Comparison of ENCODE assay signal across 12 mouse cellular contexts in the genomic region with DNA sequence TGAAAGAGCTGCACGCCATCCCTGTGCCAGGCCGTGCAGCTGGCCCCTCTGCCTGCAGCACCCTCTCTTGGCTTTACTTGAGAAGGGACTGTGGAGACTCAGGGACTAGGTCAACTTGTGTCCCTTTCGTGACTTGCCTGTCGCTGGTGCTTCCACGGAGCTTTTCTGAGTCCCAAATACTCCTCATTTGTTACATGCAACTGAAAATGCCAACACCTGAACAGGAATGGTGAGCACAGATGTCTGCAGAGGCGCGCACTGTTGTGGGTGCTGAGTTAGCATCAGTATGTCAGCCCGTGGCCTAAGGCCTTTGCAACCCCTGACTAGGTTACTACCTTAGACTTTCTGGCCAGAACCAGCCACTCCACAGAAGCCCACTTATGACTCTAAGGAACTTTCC. TPM values are rescaled to one million over a fixed set of nuclear protein-coding genes. Genes with fewer than 3 reads are reported as not detected.
DNase-seq lines count a peak whose midpoint lies in the region; ATAC-seq and TF ChIP-seq lines count a peak whose summit lies in the region.
"Had no signal": no experiment of that assay in that cellular context is flagged by ENCODE, and none has a peak within 500 bp of the region (broad histone marks: within the 10 kb centered on the region; RNA-seq: fewer than 3 reads in every experiment).

No protein-coding gene starts in this region.

- H3K4me3 ChIP-seq in forebrain, postnatal 0 days (ENCODE audit: low read depth, low read length) = no peak overlapping the region
- H3K4me3 ChIP-seq in forebrain, embryonic 16.5 days (replicated peaks; ENCODE audit: low read length) = no peak overlapping the region
- no peak overlapping the region for H3K4me3 ChIP-seq in kidney, postnatal 0 days (replicated peaks; ENCODE audit: low read depth, low read length)
- H3K4me3 ChIP-seq in kidney, embryonic 14.5 days (ENCODE audit: low read length) = no peak overlapping the region
- no peak overlapping the region for H3K4me3 ChIP-seq in embryonic facial prominence, embryonic 14.5 days (ENCODE audit: low read depth, low read length)
- no peak overlapping the region for H3K4me3 ChIP-seq in midbrain, embryonic 12.5 days

- no peaks in the 10 kb centered on the region for H3K36me3 ChIP-seq in forebrain, postnatal 0 days (ENCODE audit: insufficient read depth)
- no peaks in the 10 kb centered on the region for H3K36me3 ChIP-seq in forebrain, embryonic 16.5 days (ENCODE audit: control insufficient read depth, insufficient read depth)
- H3K36me3 ChIP-seq in kidney, postnatal 0 days (ENCODE audit: insufficient read depth, low read length) = no peaks in the 10 kb centered on the region
- H3K36me3 ChIP-seq in kidney, embryonic 14.5 days (ENCODE audit: control insufficient read depth, insufficient read depth, low read length) = peaks cover 24% of the 10 kb centered on the region
- peaks cover 34% of the 10 kb centered on the region for H3K36me3 ChIP-seq in embryonic facial prominence, embryonic 14.5 days (ENCODE audit: control insufficient read depth, insufficient read depth, low read length)
- no peaks in the 10 kb centered on the region for H3K36me3 ChIP-seq in midbrain, embryonic 12.5 days

- no peaks in the 10 kb centered on the region for H3K9me3 ChIP-seq in forebrain, postnatal 0 days (ENCODE audit: low read length)
- no peaks in the 10 kb centered on the region for H3K9me3 ChIP-seq in forebrain, embryonic 16.5 days (ENCODE audit: control insufficient read depth, low read length)
- H3K9me3 ChIP-seq in kidney, postnatal 0 days (replicated peaks; ENCODE audit: low read length) = no peaks in the 10 kb centered on the region
- no peaks in the 10 kb centered on the region for H3K9me3 ChIP-seq in kidney, embryonic 14.5 days (ENCODE audit: control insufficient read depth, low read length)
- no peaks in the 10 kb centered on the region for H3K9me3 ChIP-seq in embryonic facial prominence, embryonic 14.5 days (ENCODE audit: control insufficient read depth, low read length)
- H3K9me3 ChIP-seq in midbrain, embryonic 12.5 days = no peaks in the 10 kb centered on the region

- TF ChIP-seq CTCF in forebrain, postnatal 0 days (IDR thresholded peaks at IDR 0.05; ENCODE audit: low read depth) = no peak
- no peak for TF ChIP-seq CTCF in kidney, postnatal 0 days (IDR thresholded peaks at IDR 0.05; ENCODE audit: low read depth)

- no peak for ATAC-seq in forebrain, postnatal 0 days
- ATAC-seq in forebrain, embryonic 16.5 days = no peak
- ATAC-seq in kidney, postnatal 0 days (replicated peaks; ENCODE audit: low FRiP score, low read depth) = no peak
- ATAC-seq in kidney, embryonic 14.5 days (ENCODE audit: low FRiP score, low TSS enrichment) = no peak
- no peak for ATAC-seq in embryonic facial prominence, embryonic 14.5 days (ENCODE audit: low read depth)
- no peak for ATAC-seq in midbrain, embryonic 12.5 days (ENCODE audit: low FRiP score, low read depth)
- no peak for ATAC-seq in activated CD4-positive, CD25-positive, alpha-beta regulatory T cell, adult 4 months
- ATAC-seq: CD4-positive, CD25-positive, alpha-beta regulatory T cell, adult 4 months had no signal

- no peak for DNase-seq in forebrain, postnatal 0 days
- DNase-seq in kidney, postnatal 0 days (ENCODE audit: low spot score) = no peak
- no peak for DNase-seq in embryonic facial prominence, embryonic 14.5 days (ENCODE audit: low spot score)
- DNase-seq in spleen, adult 12 weeks (ENCODE audit: low spot score) = no peak

- peaks cover 10% of the 10 kb centered on the region for H3K4me1 ChIP-seq in forebrain, postnatal 0 days (ENCODE audit: insufficient read depth)
- H3K4me1 ChIP-seq in forebrain, embryonic 16.5 days (replicated peaks; ENCODE audit: control insufficient read depth, insufficient read depth, low read length) = peaks cover 26% of the 10 kb centered on the region
- peaks cover 37% of the 10 kb centered on the region for H3K4me1 ChIP-seq in kidney, postnatal 0 days (replicated peaks; ENCODE audit: insufficient read depth, low read length)
- peaks cover 20% of the 10 kb centered on the region; the same call in 1 of the 2 replicates for H3K4me1 ChIP-seq in kidney, embryonic 14.5 days (ENCODE audit: control insufficient read depth, insufficient read depth, low read length)
- peaks cover 52% of the 10 kb centered on the region for H3K4me1 ChIP-seq in embryonic facial prominence, embryonic 14.5 days (ENCODE audit: control insufficient read depth, insufficient read depth, low read length)
- peaks cover 25% of the 10 kb centered on the region for H3K4me1 ChIP-seq in midbrain, embryonic 12.5 days

- H3K27ac ChIP-seq in forebrain, postnatal 0 days (ENCODE audit: low read depth, low read length) = no peak overlapping the region
- no peak overlapping the region for H3K27ac ChIP-seq in forebrain, embryonic 16.5 days (ENCODE audit: low read length)
- peak overlapping the region; percentile 47; the same call in 1 of the 2 replicates for H3K27ac ChIP-seq in kidney, postnatal 0 days
- H3K27ac ChIP-seq in kidney, embryonic 14.5 days (ENCODE audit: low read depth, low read length) = no peak overlapping the region
- H3K27ac ChIP-seq in embryonic facial prominence, embryonic 14.5 days (replicated peaks; ENCODE audit: low read depth, low read length) = 0 out of 2 replicates have a peak overlapping the region, but pooled peaks have one; percentile 39
- 0 out of 2 replicates have a peak overlapping the region, but pooled peaks have one; percentile 44 for H3K27ac ChIP-seq in midbrain, embryonic 12.5 days (replicated peaks)

- no peak overlapping the region for H3K4me2 ChIP-seq in forebrain, postnatal 0 days (ENCODE audit: low read depth)
- H3K4me2 ChIP-seq in forebrain, embryonic 16.5 days (ENCODE audit: low read length) = no peak overlapping the region
- H3K4me2 ChIP-seq in kidney, postnatal 0 days (ENCODE audit: low read length) = no peak overlapping the region
- H3K4me2 ChIP-seq in kidney, embryonic 14.5 days (replicated peaks; ENCODE audit: low read depth, low read length) = no peak overlapping the region
- H3K4me2 ChIP-seq in embryonic facial prominence, embryonic 14.5 days (ENCODE audit: low read depth, low read length) = no peak overlapping the region
- H3K4me2 ChIP-seq in midbrain, embryonic 12.5 days (replicated peaks) = no peak overlapping the region

- 90% methylated on average over 8 of the region's 8 CpGs for WGBS in forebrain, postnatal 0 days
- 92% methylated on average over 8 of the region's 8 CpGs for WGBS in forebrain, embryonic 16.5 days
- 81% methylated on average over 8 of the region's 8 CpGs for WGBS in kidney, postnatal 0 days
- WGBS in kidney, embryonic 14.5 days = 85% methylated on average over 8 of the region's 8 CpGs
- WGBS in embryonic facial prominence, embryonic 14.5 days = 83% methylated on average over 8 of the region's 8 CpGs
- WGBS in midbrain, embryonic 12.5 days = 89% methylated on average over 8 of the region's 8 CpGs

- H3K9ac ChIP-seq in forebrain, postnatal 0 days = peak overlapping the region; percentile 14; the same call in 1 of the 2 replicates
- no peak overlapping the region for H3K9ac ChIP-seq in forebrain, embryonic 16.5 days (replicated peaks; ENCODE audit: low read depth, low read length)
- H3K9ac ChIP-seq in kidney, postnatal 0 days (ENCODE audit: low read depth, low read length) = no peak overlapping the region; the same call in 1 of the 2 replicates
- H3K9ac ChIP-seq in kidney, embryonic 14.5 days (ENCODE audit: low read depth, low read length) = no peak overlapping the region
- H3K9ac ChIP-seq in embryonic facial prominence, embryonic 14.5 days (ENCODE audit: low read depth, low read length) = no peak overlapping the region
- no peak overlapping the region for H3K9ac ChIP-seq in midbrain, embryonic 12.5 days (replicated peaks)

- H3K27me3 ChIP-seq in forebrain, postnatal 0 days (ENCODE audit: insufficient read depth, low read length) = no peaks in the 10 kb centered on the region
- no peaks in the 10 kb centered on the region for H3K27me3 ChIP-seq in forebrain, embryonic 16.5 days (replicated peaks; ENCODE audit: control insufficient read depth, insufficient read depth, low read length)
- H3K27me3 ChIP-seq in kidney, postnatal 0 days (ENCODE audit: insufficient read depth, low read length) = no peaks in the 10 kb centered on the region
- H3K27me3 ChIP-seq in kidney, embryonic 14.5 days (ENCODE audit: control insufficient read depth, insufficient read depth, low read length) = no peaks in the 10 kb centered on the region
- no peaks in the 10 kb centered on the region for H3K27me3 ChIP-seq in embryonic facial prominence, embryonic 14.5 days (replicated peaks; ENCODE audit: control insufficient read depth, insufficient read depth, low read length)
- H3K27me3 ChIP-seq in midbrain, embryonic 12.5 days = no peaks in the 10 kb centered on the region

RNA-seq across cellular contexts. Expression of gene Fstl1, which starts 35.2 kb away (rescaled TPM):
- 62.6 and 78.3 TPM in 2 replicates for total RNA-seq in forebrain, postnatal 0 days (2014; rRNA removed)
- polyA plus RNA-seq in forebrain, postnatal 0 days (2015; fragmentation: Nextera tagmentation; extraction: Ambion mirVana) = 67.2 and 67.5 TPM in 2 replicates
- 75.6 and 105 TPM in 2 replicates for polyA plus RNA-seq in forebrain, embryonic 16.5 days (2015; fragmentation: Nextera tagmentation; extraction: Ambion mirVana)
- polyA plus RNA-seq in kidney, postnatal 0 days (2015; fragmentation: Nextera tagmentation; extraction: Ambion mirVana) = 641 and 681 TPM in 2 replicates
- 522 and 589 TPM in 2 replicates for polyA plus RNA-seq in kidney, embryonic 14.5 days (2014; fragmentation: Nextera tagmentation; extraction: Ambion mirVana)
- polyA plus RNA-seq in embryonic facial prominence, embryonic 14.5 days (2014; fragmentation: Nextera tagmentation; extraction: Ambion mirVana) = 833 and 870 TPM in 2 replicates
- polyA plus RNA-seq in midbrain, embryonic 12.5 days (2016; fragmentation: Nextera tagmentation; extraction: Ambion mirVana) = 169 and 215 TPM in 2 replicates
- under 1 TPM in 1 of 2 experiments, not detected in 1; 0.62 TPM for polyA plus RNA-seq in activated CD4-positive, CD25-positive, alpha-beta regulatory T cell, adult 4 months (2017; shearing (Covaris generic))

RNA-seq across cellular contexts. Expression of gene Gm36028, which starts 49.1 kb away (rescaled TPM):
- not detected in 2 replicates for total RNA-seq in forebrain, postnatal 0 days (2014; rRNA removed)
- 0.21 and 0.28 TPM in 2 replicates for polyA plus RNA-seq in forebrain, postnatal 0 days (2015; fragmentation: Nextera tagmentation; extraction: Ambion mirVana)
- 0.19 TPM in 1 of 2 replicates, not detected in the other for polyA plus RNA-seq in forebrain, embryonic 16.5 days (2015; fragmentation: Nextera tagmentation; extraction: Ambion mirVana)
- 1.9 and 2.8 TPM in 2 replicates for polyA plus RNA-seq in kidney, postnatal 0 days (2015; fragmentation: Nextera tagmentation; extraction: Ambion mirVana)
- 0.26 TPM in 1 of 2 replicates, not detected in the other for polyA plus RNA-seq in kidney, embryonic 14.5 days (2014; fragmentation: Nextera tagmentation; extraction: Ambion mirVana)
- polyA plus RNA-seq in embryonic facial prominence, embryonic 14.5 days (2014; fragmentation: Nextera tagmentation; extraction: Ambion mirVana) = not detected in 2 replicates
- 0.27 and 0.63 TPM in 2 replicates for polyA plus RNA-seq in midbrain, embryonic 12.5 days (2016; fragmentation: Nextera tagmentation; extraction: Ambion mirVana)
- not detected for polyA plus RNA-seq in activated CD4-positive, CD25-positive, alpha-beta regulatory T cell, adult 4 months (2017; shearing (Covaris generic))
- total RNA-seq: gastrocnemius, adult 18-20 months; left cerebral cortex, postnatal 14 days; neutrophil, adult 5-6 weeks had no signal
- polyA plus RNA-seq: CD4-positive, CD25-positive, alpha-beta regulatory T cell, adult 4 months had no signal

RNA-seq across cellular contexts. Expression of gene Lrrc58, which starts 56.3 kb away (rescaled TPM):
- 66.5 and 97.5 TPM in 2 replicates for total RNA-seq in forebrain, postnatal 0 days (2014; rRNA removed)
- 28.3 and 43.7 TPM in 2 replicates for polyA plus RNA-seq in forebrain, postnatal 0 days (2015; fragmentation: Nextera tagmentation; extraction: Ambion mirVana)
- polyA plus RNA-seq in forebrain, embryonic 16.5 days (2015; fragmentation: Nextera tagmentation; extraction: Ambion mirVana) = 54.4 and 66.3 TPM in 2 replicates
- polyA plus RNA-seq in kidney, postnatal 0 days (2015; fragmentation: Nextera tagmentation; extraction: Ambion mirVana) = 54.1 and 58.8 TPM in 2 replicates
- 51.5 and 78.1 TPM in 2 replicates for polyA plus RNA-seq in kidney, embryonic 14.5 days (2014; fragmentation: Nextera tagmentation; extraction: Ambion mirVana)
- 52.4 and 53.8 TPM in 2 replicates for polyA plus RNA-seq in embryonic facial prominence, embryonic 14.5 days (2014; fragmentation: Nextera tagmentation; extraction: Ambion mirVana)
- polyA plus RNA-seq in midbrain, embryonic 12.5 days (2016; fragmentation: Nextera tagmentation; extraction: Ambion mirVana) = 53.8 and 59.2 TPM in 2 replicates
- polyA plus RNA-seq in activated CD4-positive, CD25-positive, alpha-beta regulatory T cell, adult 4 months (2017; shearing (Covaris generic)) = 10 to 100 TPM; 18.0 to 20.2 TPM

Comparison
In these comparisons a context has a peak if more than half of its experiments do, and no peak if none do; other contexts are left out.
1. H3K27ac ChIP-seq: peak in kidney, postnatal 0 days (single experiment), embryonic facial prominence, embryonic 14.5 days (single experiment) and midbrain, embryonic 12.5 days (single experiment); none in forebrain, postnatal 0 days (single experiment), forebrain, embryonic 16.5 days (single experiment) and kidney, embryonic 14.5 days (single experiment).
2. RNA of gene Fstl1, which starts 35.2 kb away (polyA plus RNA-seq): 833 to 870 TPM in embryonic facial prominence, embryonic 14.5 days, 641 to 681 TPM in kidney, postnatal 0 days, 522 to 589 TPM in kidney, embryonic 14.5 days, 169 to 215 TPM in midbrain, embryonic 12.5 days, 75.6 to 105 TPM in forebrain, embryonic 16.5 days and 67.2 to 67.5 TPM in forebrain, postnatal 0 days; 0.62 TPM in activated CD4-positive, CD25-positive, alpha-beta regulatory T cell, adult 4 months; every median in the first group is over 10 times any median in the second.